Mouse (Mus musculus): ENCODE measurements around the gene Gapvd1.

GRCm38 (mm10) chr2:34739684-34740391, 15.2 kb downstream of the Gapvd1 start:
- TF ChIP-seq GATA1 (IDR thresholded peaks at IDR 0.05; ENCODE audit: borderline replicate concordance, low read length) (no peak), FLI1 (IDR thresholded peaks at IDR 0.05; ENCODE audit: low read length) (no peak)
